Mouse (Mus musculus) left cerebral cortex, postnatal 4 days (tissue): Measurements from ENCODE around the gene Slc38a2. TPM values are rescaled to one million over a fixed set of nuclear protein-coding genes. Genes with fewer than 3 reads are reported as not detected.
A peak's percentile ranks its signal among the peaks of the same experiment; 100 is the strongest.

Experiments
- DNase-seq: peaks from one replicate; pipeline ENCODE4 v3.0.0-alpha.2; 2022
- intact Hi-C: fragments of 180-260 bp; cut with DNase I; formaldehyde crosslinking; loops from one replicate; pipeline ENCODE4 v1.15.1; 2025
- total RNA-seq, 2 experiments: library from RNA; stranded (reverse); gene quantifications; 2 replicates each; pipeline ENCODE4 v1.2.3; 2021

Gene Slc38a2
- total RNA-seq, result 100 to 1,000 TPM; 114 to 124 TPM

DNA sequence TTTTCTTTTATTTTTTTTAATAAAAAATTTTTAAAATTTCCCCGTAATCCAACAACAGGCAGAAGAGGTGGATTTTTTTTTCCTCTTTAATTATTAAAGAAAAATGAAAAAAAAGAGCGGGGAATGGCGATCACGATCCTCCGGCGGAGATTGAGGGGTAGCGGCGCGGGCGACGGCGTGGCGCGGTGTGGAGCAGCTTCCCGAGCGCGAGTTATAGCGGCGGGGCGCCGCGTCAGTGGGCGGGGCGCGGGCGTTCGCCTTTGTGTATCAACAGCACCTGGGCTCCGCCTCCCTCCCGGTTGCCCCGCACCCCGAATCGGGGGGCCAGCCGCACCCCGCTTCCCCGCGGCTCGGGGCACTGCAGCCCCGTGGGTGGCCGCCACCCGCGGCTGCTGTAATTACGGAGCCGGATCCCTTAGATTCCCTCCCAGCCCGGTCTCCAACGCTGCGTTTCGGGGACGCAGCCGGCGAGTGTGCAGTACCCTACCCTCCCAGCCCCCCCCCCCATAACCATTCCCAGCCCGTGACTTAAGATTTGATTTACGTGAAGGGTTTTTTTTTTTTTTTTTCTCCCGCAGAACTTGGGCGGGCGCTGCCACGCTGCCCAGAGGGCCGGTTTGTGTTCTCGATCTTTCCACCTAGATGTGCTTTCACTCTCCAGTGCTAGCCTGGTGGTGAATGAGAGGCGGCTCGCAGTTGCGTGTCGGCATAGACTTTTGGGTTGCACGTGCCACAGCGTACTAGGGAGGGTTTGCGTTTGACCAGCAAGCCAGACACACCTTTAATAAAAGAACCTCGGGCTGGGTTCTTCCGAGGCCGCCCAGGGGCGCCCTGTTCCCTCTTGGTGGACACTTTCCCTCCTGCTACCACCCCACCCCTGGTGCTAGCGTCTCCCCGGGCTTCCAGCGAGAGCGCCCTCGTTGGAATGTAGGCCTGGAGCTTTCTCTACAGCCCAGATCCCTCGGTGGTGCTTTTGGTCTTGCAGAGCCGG, at the start of gene Slc38a2:
Gene Slc38a2, minus strand, starts transcription at position 210 of the 991 bp plus-strand sequence.
- DNase-seq, result peak; percentile 90
- intact Hi-C loops, result loop anchor here (5.0 to 10.0 kb wide), 2 partner anchors 237 to 435 kb away; no protein-coding TSS in a partner anchor

GRCm38 (mm10) chr15:96749101-96749500, 49.6 kb upstream of the Slc38a2 start:
- intact Hi-C loops, result no loop called here
- no peak for DNase-seq

DNA sequence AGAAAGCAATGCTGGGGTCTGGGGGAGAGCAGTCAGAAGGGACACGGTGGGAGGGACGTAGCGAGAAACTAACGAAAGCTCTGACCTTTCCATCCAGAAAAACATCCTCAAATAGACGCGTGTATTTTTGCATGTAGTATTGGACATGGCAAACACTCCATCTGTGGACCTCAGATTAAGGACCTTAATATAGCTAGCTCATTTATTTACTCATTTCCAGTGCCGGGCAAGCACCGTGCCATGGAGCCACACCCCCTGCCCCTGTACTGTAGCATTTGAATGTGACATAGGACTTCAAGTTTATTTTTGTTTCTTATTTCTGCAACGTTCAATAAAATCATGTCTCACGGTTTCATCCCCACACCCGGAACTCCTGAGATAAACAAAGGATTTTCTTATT, 48.0 kb upstream of the Slc38a2 start:
- intact Hi-C loops, result no loop called here

DNA sequence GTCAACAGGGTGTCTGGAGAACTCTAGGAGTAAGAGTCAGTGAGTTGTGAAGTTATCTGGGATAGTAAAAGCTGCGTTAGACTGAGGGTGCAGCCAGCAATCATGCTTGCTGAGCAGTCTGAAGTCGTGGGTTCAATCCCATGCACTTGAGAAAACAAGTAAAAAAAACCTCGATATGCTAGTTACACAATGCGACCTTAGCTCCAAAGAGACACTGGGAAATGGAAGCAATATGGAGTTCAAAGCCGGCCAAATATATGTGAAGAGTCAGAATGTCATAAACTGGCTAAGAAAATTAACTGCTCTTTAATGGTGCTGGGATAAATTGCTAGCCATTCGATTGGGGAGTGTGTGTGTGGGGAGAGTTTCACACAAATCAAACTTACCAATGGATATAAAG, 47.5 kb upstream of the Slc38a2 start:
- DNase-seq, result no peak
- intact Hi-C loops, result no loop called here

More for the DNA sequence above, 48.0 kb upstream of the Slc38a2 start:
- DNase-seq, result no peak

DNA sequence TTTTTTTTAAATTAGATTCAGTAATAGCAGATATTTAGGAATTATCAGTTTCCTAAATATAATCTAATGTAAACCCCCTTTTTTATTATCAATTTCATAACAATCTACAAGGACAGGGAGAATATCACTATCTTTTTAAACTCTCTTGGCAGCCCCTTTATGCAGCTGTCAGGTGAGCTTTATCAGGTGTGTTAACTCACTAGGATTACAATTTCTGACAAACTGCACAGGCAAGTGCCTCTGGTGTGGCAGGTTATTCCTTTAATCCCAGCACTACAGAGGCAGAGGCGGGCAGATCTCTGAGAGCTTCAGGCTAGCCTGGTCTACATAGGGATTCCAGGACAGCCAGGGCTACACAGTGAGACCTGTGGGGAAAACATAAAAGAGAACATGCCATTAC, 45.8 kb upstream of the Slc38a2 start:
- intact Hi-C loops, result no loop called here

DNA sequence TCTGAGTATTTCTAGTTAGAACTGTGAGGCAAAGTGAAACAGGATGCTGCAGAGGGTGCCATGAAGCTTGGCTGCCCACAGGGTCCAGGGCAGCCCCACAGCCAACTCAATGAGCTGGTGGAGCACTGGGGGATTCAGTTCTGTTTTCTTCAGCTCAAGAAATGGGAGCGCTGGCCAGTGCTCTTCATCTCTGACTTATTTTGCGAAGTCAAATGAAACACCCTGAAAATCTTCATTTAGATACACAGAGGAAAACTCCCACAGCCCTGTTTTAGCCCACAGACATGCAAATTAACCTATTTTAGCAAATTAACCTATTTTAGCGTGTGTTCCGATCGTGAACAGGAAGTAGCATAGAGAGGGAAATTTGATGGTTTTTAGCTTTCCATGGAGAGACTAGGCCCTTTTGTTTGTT, 45.4 kb upstream of the Slc38a2 start:
- DNase-seq, result no peak
- intact Hi-C loops, result no loop called here

More for the DNA sequence above, 45.8 kb upstream of the Slc38a2 start:
- DNase-seq, result no peak

- intact Hi-C loops, result no loop called here
Measured at GRCm38 (mm10) chr15:96744153-96744881, 44.8 kb upstream of the Slc38a2 start.

GRCm38 (mm10) chr15:96743257-96743656, 43.7 kb upstream of the Slc38a2 start:
- intact Hi-C loops, result no loop called here
- DNase-seq, result no peak

More at GRCm38 (mm10) chr15:96744153-96744881, 44.8 kb upstream of the Slc38a2 start:
- DNase-seq, result no peak

GRCm38 (mm10) chr15:96742591-96743241, 43.2 kb upstream of the Slc38a2 start:
- DNase-seq, result no peak
- intact Hi-C loops, result no loop called here

DNA sequence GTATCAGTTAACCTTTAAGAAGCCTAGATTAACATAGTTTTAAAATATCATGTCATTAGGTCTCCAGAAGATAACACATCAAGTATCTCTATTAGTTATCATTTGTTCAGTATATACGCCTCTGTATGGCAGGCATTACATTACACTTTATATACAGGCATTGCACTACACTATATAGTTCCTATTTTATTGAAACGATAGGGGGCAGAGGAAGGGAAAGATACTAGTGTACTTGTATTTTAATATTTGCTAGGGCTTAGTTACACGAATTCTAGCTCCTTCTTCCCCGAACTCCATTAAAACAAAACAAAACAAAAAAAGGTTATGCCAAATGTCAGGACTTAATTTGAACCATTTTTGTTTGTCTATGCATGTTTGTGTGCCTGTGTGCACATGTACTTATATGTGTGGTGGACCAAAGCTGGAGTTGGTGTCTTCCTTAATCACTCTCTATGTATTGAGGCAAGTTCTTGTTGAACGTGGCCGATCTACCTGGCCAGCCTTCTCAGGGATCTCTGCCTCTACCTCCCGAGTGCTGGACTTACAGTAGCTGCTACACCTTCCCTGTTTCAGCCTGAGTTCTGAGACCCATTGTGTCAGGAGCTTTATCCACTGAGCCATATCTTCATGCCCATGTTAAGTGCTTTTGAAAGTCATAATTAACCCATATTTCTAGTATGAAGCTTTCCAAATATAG, 41.5 kb upstream of the Slc38a2 start:
- no peak for DNase-seq
- intact Hi-C loops, result no loop called here

DNA sequence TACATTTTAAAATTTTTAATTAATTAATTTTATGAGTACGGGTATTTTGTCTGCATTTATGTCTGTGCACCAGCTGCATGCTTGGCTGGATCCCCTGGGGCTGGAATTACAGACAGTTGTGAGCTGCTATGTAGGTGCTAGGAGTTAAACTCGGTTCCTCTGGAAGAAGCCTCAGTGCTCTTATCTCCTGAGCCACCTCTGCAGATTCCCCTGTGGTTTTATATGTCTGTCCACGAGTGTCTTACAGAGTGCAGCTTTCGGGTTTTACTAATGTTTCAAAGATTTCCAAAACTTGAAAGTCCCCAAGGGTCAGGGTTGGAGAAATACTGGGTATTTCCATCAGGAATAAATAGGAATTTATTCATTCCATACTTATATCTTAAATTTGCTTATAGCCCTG, 40.6 kb upstream of the Slc38a2 start:
- DNase-seq, result no peak
- intact Hi-C loops, result no loop called here

GRCm38 (mm10) chr15:96736663-96737385, 37.3 kb upstream of the Slc38a2 start:
- no peak for DNase-seq
- intact Hi-C loops, result no loop called here

DNA sequence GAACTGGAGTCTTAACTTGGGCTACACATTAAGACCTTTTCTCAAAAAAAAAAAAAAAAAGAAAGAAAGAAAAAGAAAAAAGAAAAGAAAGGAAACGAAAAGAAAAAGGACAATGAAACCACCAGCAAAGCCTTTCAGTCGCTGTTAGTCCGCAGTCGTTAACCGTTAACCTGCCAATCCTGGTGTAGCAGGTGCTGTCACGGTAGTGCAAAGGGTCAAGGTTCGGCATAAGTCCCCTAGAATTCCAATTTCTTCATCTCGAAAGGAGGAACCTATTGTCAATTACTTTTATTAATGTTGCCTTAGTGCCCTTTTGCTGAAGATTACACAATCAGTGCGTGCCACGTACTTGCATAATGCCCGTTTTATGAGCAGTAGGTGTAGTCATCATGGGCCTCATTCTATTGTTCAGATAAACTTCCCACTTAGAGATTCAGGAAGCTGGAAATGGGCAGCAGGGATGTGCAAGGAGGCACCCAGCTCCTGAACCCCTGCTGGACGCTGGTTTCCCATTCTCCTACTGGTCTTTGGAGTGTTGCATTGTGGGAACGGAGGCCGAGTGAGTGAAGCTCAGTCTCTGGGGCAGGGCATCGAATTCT, 36.1 kb upstream of the Slc38a2 start:
- DNase-seq, result no peak
- intact Hi-C loops, result no loop called here

GRCm38 (mm10) chr15:96734423-96734822, 34.9 kb upstream of the Slc38a2 start:
- intact Hi-C loops, result no loop called here
- no peak for DNase-seq

GRCm38 (mm10) chr15:96730416-96730815, 30.9 kb upstream of the Slc38a2 start:
- intact Hi-C loops, result no loop called here
- no peak for DNase-seq

DNA sequence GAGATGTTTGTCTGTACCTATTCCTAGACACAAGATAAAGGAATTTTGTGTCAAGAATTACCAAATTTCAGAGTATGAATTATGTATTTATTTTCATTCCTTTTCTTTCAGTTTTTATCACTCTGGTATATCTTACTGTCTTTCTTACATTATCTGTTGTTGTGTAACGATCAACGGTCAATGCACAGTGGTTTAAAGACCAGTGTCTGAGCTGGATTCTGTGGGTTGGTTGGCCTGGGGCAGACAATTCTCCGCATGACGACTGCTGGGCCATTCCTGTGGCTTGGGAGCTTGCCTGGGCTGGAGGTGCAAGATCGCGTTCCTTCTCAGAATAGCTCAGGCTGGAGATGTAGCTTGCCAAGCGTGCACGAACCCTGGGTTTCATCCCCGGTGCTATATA, 30.3 kb upstream of the Slc38a2 start:
- no peak for DNase-seq
- intact Hi-C loops, result no loop called here

DNA sequence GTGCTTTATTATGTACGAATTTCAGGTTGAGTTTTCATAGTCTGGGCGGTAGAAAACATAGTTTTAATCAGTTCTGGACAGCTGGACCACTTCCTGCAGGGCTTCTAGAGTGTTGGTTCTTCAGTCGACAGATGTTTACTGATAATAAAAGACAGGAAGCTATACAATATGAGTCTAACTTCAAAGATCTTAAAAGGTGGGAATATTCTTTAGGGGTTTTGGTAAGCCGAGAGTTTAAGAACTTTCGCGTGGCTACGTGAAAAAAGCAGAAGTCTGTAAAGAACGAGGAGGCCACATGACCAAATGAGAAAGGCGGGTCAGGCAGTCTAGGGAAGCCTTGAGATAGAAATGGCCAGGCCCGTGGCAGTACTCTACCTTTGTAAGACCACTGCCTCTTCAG, 29.5 kb upstream of the Slc38a2 start:
- intact Hi-C loops, result no loop called here
- no peak for DNase-seq

- intact Hi-C loops, result no loop called here
- DNase-seq, result no peak
Measured at GRCm38 (mm10) chr15:96728346-96728745, 28.8 kb upstream of the Slc38a2 start.

DNA sequence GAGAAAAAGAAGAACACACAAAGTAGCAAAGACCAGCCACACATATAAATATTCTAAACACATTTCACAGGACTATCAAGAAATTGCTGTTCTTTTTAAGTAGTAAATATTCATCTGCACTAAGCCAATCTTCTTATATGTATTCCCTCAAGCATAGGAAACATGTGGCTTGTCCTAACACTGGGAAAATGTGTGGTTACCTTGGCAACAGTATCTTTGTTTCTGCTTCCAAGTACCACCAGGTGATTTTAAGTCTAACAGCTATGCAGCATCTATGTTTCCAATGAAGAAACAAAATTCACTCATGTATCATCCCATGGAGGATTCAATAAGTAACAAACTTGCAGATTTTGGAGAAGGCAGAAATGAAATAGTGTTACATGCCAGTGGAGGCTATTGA, 25.0 kb upstream of the Slc38a2 start:
- no peak for DNase-seq

More for the DNA sequence above, 25.0 kb upstream of the Slc38a2 start:
- intact Hi-C loops, result no loop called here
